Comparison of ENCODE assay signal across 26 mouse cellular contexts in genomic region chr16:11040603-11041002, GRCm38 (mm10).
"Had no signal": no experiment of that assay in that cellular context is flagged by ENCODE, and none has a peak within 500 bp of the region (broad histone marks: within the 10 kb centered on the region; RNA-seq: fewer than 3 reads in every experiment).

No protein-coding gene starts in this region.

- H3K9me3 ChIP-seq: heart, embryonic 13.5 days; heart, embryonic 15.5 days; hindbrain, embryonic 10.5 days; hindbrain, embryonic 13.5 days; hindbrain, embryonic 15.5 days; intestine, embryonic 15.5 days; kidney, embryonic 15.5 days; limb, embryonic 13.5 days; limb, embryonic 15.5 days had no signal

- H3K27ac ChIP-seq: gastrocnemius, adult 2 months; heart, adult 2 months; heart, embryonic 13.5 days; heart, embryonic 15.5 days; hindbrain, embryonic 10.5 days; hindbrain, embryonic 13.5 days; hindbrain, embryonic 15.5 days; intestine, embryonic 15.5 days; kidney, embryonic 15.5 days; kidney, postnatal 0 days; limb, embryonic 13.5 days; limb, embryonic 15.5 days had no signal

- H3K4me1 ChIP-seq: hindbrain, embryonic 13.5 days; hindbrain, embryonic 15.5 days; kidney, embryonic 15.5 days had no signal

- H3K36me3 ChIP-seq: heart, embryonic 13.5 days; heart, embryonic 15.5 days; hindbrain, embryonic 10.5 days; hindbrain, embryonic 13.5 days; hindbrain, embryonic 15.5 days; intestine, embryonic 15.5 days; kidney, embryonic 15.5 days; limb, embryonic 13.5 days; limb, embryonic 15.5 days had no signal

- H3K4me3 ChIP-seq: gastrocnemius, adult 2 months; heart, adult 2 months; heart, embryonic 13.5 days; heart, embryonic 15.5 days; hindbrain, embryonic 10.5 days; hindbrain, embryonic 13.5 days; hindbrain, embryonic 15.5 days; intestine, embryonic 15.5 days; kidney, embryonic 15.5 days; limb, embryonic 13.5 days; limb, embryonic 15.5 days had no signal

- H3K27me3 ChIP-seq: heart, embryonic 13.5 days; heart, embryonic 15.5 days; hindbrain, embryonic 13.5 days; hindbrain, embryonic 15.5 days; intestine, embryonic 15.5 days; limb, embryonic 13.5 days; limb, embryonic 15.5 days had no signal

- ATAC-seq: inflammation-experienced regulatory T-cells, adult 6 months; intestine, embryonic 15.5 days; intestine, postnatal 0 days had no signal

- H3K9ac ChIP-seq: heart, embryonic 13.5 days; heart, embryonic 15.5 days; hindbrain, embryonic 13.5 days; hindbrain, embryonic 15.5 days; intestine, embryonic 15.5 days; kidney, embryonic 15.5 days; limb, embryonic 13.5 days; limb, embryonic 15.5 days had no signal

- DNase-seq: gastrocnemius, adult 2 months; gastrocnemius, postnatal 10 days; gastrocnemius, postnatal 25 days; heart, adult 2 months; heart, postnatal 14 days; heart, postnatal 4 days; kidney, adult 18-20 months; kidney, adult 8-10 months; kidney, postnatal 14 days; kidney, postnatal 36 days; layer of hippocampus, adult 9-11 months; layer of hippocampus, postnatal 36 days; left cerebral cortex, postnatal 4 days had no signal

- H3K4me2 ChIP-seq: heart, embryonic 11.5 days; heart, embryonic 13.5 days; heart, embryonic 15.5 days; hindbrain, embryonic 13.5 days; hindbrain, embryonic 15.5 days; intestine, embryonic 15.5 days; kidney, embryonic 15.5 days; limb, embryonic 13.5 days; limb, embryonic 15.5 days had no signal
